Comparison of ENCODE assay signal across 8 mouse cellular contexts in the genomic region with DNA sequence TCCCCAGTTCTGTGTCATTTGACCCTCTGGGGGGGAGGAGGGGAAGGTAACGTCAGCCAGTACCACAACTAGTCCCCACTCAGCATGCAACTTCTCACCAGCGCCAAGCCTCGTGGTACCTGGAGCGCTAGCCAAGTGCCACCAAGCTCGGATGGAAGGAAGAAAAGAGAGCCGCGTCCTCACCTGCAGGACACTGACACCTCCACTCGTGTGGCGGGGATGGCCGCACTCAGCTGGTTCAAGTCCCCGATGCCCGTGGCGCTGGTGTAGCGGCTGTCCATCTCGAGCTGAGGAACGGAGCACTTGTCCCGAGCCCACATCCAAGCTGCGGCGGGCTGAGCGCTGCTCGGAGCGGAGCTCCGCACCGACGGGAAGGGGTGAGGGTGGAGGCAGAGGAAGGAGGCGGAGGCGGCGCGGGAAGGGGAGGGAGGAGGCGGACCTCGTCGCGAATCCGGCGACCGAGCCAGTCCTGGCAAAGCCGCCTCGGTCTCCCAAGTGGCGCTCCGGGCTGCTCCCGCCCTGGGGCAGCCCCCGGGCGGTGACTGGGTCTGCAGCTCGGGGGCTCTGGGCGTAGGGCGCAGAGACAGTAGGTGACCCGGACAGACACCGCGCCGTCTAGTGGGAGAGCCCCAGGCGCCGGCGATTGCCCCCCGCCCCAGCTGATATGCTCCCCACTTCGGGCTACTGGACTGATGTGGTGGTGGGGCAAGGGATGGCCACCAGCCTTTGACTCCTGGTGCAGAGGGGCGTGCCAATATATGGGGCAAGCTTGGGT. TPM values are rescaled to one million over a fixed set of nuclear protein-coding genes. Genes with fewer than 3 reads are reported as not detected.
DNase-seq lines count a peak whose midpoint lies in the region; ATAC-seq and TF ChIP-seq lines count a peak whose summit lies in the region.

A gene (minus strand): TSS at position 448 of the 775 bp plus-strand sequence.

- ATAC-seq in lung, embryonic 14.5 days (ENCODE audit: insufficient read depth), result peak; percentile 90

- H3K4me3 ChIP-seq in cerebellum, adult 2 months (replicated peaks; ENCODE audit: insufficient read depth, low read depth, low read length), result peak within 1 kb of the TSS; percentile 45
- H3K4me3 ChIP-seq in lung, embryonic 14.5 days (ENCODE audit: low read depth, low read length), result peak within 1 kb of the TSS; percentile 61

- peak within 1 kb of the TSS; percentile 98 for H3K4me2 ChIP-seq in lung, embryonic 14.5 days

- TF ChIP-seq POLR2A in cerebellum, adult 2 months (IDR thresholded peaks at IDR 0.05; ENCODE audit: borderline replicate concordance, insufficient read depth, low read length), result no peak

- peak within 1 kb of the TSS; percentile 57 for H3K9ac ChIP-seq in lung, embryonic 14.5 days

- TF ChIP-seq CTCF in cerebellum, adult 2 months (IDR thresholded peaks at IDR 0.05; ENCODE audit: borderline replicate concordance, insufficient read depth, low read depth, low read length), result no peak
- TF ChIP-seq CTCF in lung, embryonic 14.5 days (IDR thresholded peaks at IDR 0.05; ENCODE audit: low read depth), result no peak

- DNase-seq in ES-CJ7 (ENCODE audit: low read depth, low spot score), result peak; percentile 32
- peak; percentile 23 to 32 for DNase-seq in cerebellum, adult 2 months
- peak in 1 of 2 experiments; percentile 52 for DNase-seq in frontal cortex, adult 2 months (ENCODE audit: extremely low spot score in 1 of 2, low spot score in 1 of 2)
- peak; percentile 74 for DNase-seq in heart, postnatal 4 days
- peak; percentile 46 for DNase-seq in layer of hippocampus, adult 9-11 months
- DNase-seq in lung, embryonic 14.5 days, result peak; percentile 80
- peak; percentile 57 for DNase-seq in ovary, adult 18-20 months (ENCODE audit: low spot score)
- DNase-seq in urinary bladder, adult 2 months (ENCODE audit: low spot score), result peak; percentile 70

- H3K36me3 ChIP-seq in lung, embryonic 14.5 days (ENCODE audit: insufficient read depth), result no peaks in the 10 kb centered on the region

- no peak within 1 kb of the TSS for H3K27ac ChIP-seq in cerebellum, adult 2 months (ENCODE audit: insufficient read depth, low read length)
- H3K27ac ChIP-seq in lung, embryonic 14.5 days (ENCODE audit: low read depth), result no peak within 1 kb of the TSS

- no peaks in the 10 kb centered on the region for H3K9me3 ChIP-seq in lung, embryonic 14.5 days (ENCODE audit: low read depth, low read length)

- no peaks in the 10 kb centered on the region for H3K4me1 ChIP-seq in cerebellum, adult 2 months (ENCODE audit: control insufficient read depth, insufficient read depth, low read length)
- H3K4me1 ChIP-seq in lung, embryonic 14.5 days (ENCODE audit: insufficient read depth), result no peaks in the 10 kb centered on the region

- WGBS in cerebellum, adult 2 months, result under 1% methylated on average over 38 of the region's 56 CpGs
- under 1% methylated on average over 50 of the region's 56 CpGs for WGBS in lung, embryonic 14.5 days

- no peaks in the 10 kb centered on the region for H3K27me3 ChIP-seq in cerebellum, adult 2 months (ENCODE audit: control insufficient read depth, insufficient read depth, low read length)
- H3K27me3 ChIP-seq in lung, embryonic 14.5 days (ENCODE audit: insufficient read depth, low read length), result no peaks in the 10 kb centered on the region

RNA-seq across cellular contexts. Expression of the gene that starts here (rescaled TPM):
- 19.7 and 22.3 TPM in 2 replicates for polyA plus RNA-seq in cerebellum, adult 2 months (2012; rRNA removed)
- polyA plus RNA-seq in frontal cortex, adult 2 months (2012; rRNA removed), result 48.0 and 49.7 TPM in 2 replicates
- total RNA-seq in heart, postnatal 4 days (2021), result 1 to 10 TPM; 8.2 to 9.0 TPM
- polyA plus RNA-seq in lung, embryonic 14.5 days (2014; fragmentation: Nextera tagmentation; extraction: Ambion mirVana), result 13.9 and 16.4 TPM in 2 replicates
- polyA plus RNA-seq in urinary bladder, adult 2 months (2012; rRNA removed), result 20.2 and 24.3 TPM in 2 replicates
